Mouse (Mus musculus) forebrain, embryonic 15.5 days (tissue): ENCODE data around the gene Zc3h7a. TPM values are rescaled to one million over a fixed set of nuclear protein-coding genes. Genes with fewer than 3 reads are reported as not detected.

Experiments
- ATAC-seq: fragments of 200-750 bp; cut with Nextera tagmentation; replicated peaks from 2 replicates; pipeline ENCODE4 v1.8.0; 2017; ENCODE audit warnings: mild to moderate bottlenecking, moderate TSS enrichment, moderate library complexity
- H3K27ac ChIP-seq: fragments of 300-500 bp; sonication (generic); replicated peaks from 2 replicates; pipeline ENCODE4 v1.5.1; 2015; ENCODE audit warnings: mild to moderate bottlenecking, inconsistent platforms
- H3K27me3 ChIP-seq: fragments of 300-500 bp; sonication (generic); 2 replicates; pipeline ENCODE4 v1.6.1; 2015; ENCODE audit warnings: inconsistent platforms
- H3K36me3 ChIP-seq: fragments of 300-500 bp; sonication (generic); 2 replicates; pipeline ENCODE4 v1.6.1; 2015; ENCODE audit warnings: mild to moderate bottlenecking, inconsistent platforms
- H3K4me1 ChIP-seq: fragments of 300-500 bp; sonication (generic); 2 replicates; pipeline ENCODE4 v1.6.1; 2015; ENCODE audit warnings: inconsistent platforms
- H3K4me2 ChIP-seq: fragments of 300-500 bp; sonication (generic); replicated peaks from 2 replicates; pipeline ENCODE4 v1.6.1; 2015; ENCODE audit warnings: mild to moderate bottlenecking, inconsistent platforms
- H3K4me3 ChIP-seq: fragments of 300-500 bp; sonication (generic); 2 replicates; pipeline ENCODE4 v1.5.1; 2015; ENCODE audit warnings: mild to moderate bottlenecking, inconsistent platforms
- H3K9ac ChIP-seq: fragments of 300-500 bp; sonication (generic); replicated peaks from 2 replicates; pipeline ENCODE4 v1.6.1; 2015; ENCODE audit warnings: mild to moderate bottlenecking, inconsistent platforms
- H3K9me3 ChIP-seq: fragments of 300-500 bp; sonication (generic); 2 replicates; pipeline ENCODE4 v1.6.1; 2016; ENCODE audit warnings: inconsistent platforms
- WGBS: fragments of 180-500 bp; shearing (Covaris S2); methylation state at CpG from one replicate; pipeline ENCODE4 v1.1.7; 2015; ENCODE audit warnings: mixed read lengths; 5-methylcytosine and 5-hydroxymethylcytosine counted together
- polyA plus RNA-seq: library from polyadenylated mRNA; unstranded; fragments of >200 nt; fragmentation: Nextera tagmentation; extraction: Ambion mirVana; gene quantifications from 2 replicates; pipeline ENCODE4 v1.2.1, GENCODE M21; 2015

The Zc3h7a gene
- polyA plus RNA-seq: 72.9 and 74.8 TPM in 2 replicates

GRCm38 (mm10) chr16:11176208-11176883 is at the start of gene Zc3h7a:
Gene Zc3h7a (minus strand): TSS chr16:11176393.
- peak within 1 kb of the TSS; percentile 69 for H3K4me2 ChIP-seq
- peak within 1 kb of the TSS; percentile 76 for H3K9ac ChIP-seq
- H3K27me3 ChIP-seq: no peaks in the 10 kb centered on the region
- WGBS: under 1% methylated on average over 57 of the region's 57 CpGs
- no peaks in the 10 kb centered on the region for H3K36me3 ChIP-seq
- no peaks in the 10 kb centered on the region for H3K9me3 ChIP-seq
- peak within 1 kb of the TSS; percentile 84 for H3K27ac ChIP-seq
- H3K4me1 ChIP-seq: peaks cover 17% of the 10 kb centered on the region
- ATAC-seq: peak; percentile 95
- peak within 1 kb of the TSS; percentile 87 for H3K4me3 ChIP-seq

DNA sequence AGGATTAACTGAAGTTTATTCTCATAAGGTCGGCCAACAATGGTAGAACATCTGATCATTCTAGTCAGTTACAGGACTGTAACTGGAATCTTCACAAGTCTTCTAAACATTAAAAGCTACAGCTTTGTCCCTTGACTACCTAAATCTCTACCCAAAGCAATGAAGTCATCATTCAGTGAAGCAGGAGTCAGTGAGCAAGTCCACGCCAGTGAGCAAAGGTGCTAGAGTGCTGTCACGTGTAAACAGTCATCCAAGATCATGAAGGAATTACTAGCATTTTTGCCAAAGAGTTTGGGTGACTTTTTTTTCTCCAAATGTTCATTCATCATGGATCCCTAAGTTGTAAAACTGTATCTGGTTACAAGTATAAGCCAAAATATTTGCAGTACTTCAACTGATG is 41.6 kb upstream of the Zc3h7a start:
- ATAC-seq: no peak
- Histone ChIP-seq H3K4me3 (no peak overlapping the region), H3K4me2 (no peak overlapping the region), H3K36me3 (peaks cover 42% of the 10 kb centered on the region), H3K27ac (no peak overlapping the region), H3K9ac (no peak overlapping the region), H3K27me3 (no peaks in the 10 kb centered on the region), H3K4me1 (no peaks in the 10 kb centered on the region), H3K9me3 (no peaks in the 10 kb centered on the region)
- WGBS: 87% methylated on average over 3 of the region's 3 CpGs

DNA sequence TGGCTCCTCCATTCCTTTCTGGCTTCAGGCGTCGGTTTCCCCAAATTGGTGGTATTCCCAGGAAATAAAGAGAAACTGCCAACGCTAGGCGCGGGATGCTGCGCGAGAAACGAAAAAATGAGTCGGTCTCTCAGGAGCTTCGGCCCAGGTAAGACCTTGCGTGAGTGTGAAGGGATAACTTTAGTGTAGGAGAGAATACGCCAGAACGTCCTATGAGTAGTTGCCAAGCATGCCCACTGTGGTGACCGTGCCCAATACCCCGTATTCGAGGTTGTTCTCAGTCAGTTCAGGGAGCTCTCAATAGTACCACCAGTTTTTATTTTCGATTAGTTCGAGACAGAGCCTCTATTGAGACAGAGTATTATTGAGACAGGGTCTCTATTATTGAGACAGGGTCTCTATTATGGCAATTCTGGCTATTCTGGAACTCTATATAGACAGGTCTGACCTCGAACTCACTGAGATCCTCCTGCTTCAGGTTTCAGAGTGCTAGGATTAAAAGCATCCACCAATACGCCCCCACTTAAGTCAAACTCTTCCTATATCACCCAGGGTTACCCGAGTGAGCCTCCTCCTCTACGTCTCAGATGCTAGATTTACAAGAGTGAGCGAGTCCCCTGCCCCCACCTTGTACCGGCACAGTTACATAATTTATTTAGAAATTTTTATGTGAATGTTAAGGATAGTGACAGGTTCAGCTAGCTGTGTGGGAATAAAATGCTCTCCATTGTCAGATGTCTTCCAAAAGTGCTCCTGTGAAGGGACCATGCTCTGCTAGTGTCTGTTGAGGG is 27.6 kb upstream of the Zc3h7a start:
- peak; percentile 60 for ATAC-seq
- Histone ChIP-seq H3K36me3 (peaks cover 30% of the 10 kb centered on the region), H3K27ac (peak overlapping the region; percentile 72), H3K9ac (peak overlapping the region; percentile 59), H3K27me3 (no peaks in the 10 kb centered on the region), H3K9me3 (no peaks in the 10 kb centered on the region), H3K4me3 (peak overlapping the region; percentile 57), H3K4me1 (peaks cover 31% of the 10 kb centered on the region), H3K4me2 (peak overlapping the region; percentile 86)
- WGBS: 9% methylated on average over 24 of the region's 24 CpGs

DNA sequence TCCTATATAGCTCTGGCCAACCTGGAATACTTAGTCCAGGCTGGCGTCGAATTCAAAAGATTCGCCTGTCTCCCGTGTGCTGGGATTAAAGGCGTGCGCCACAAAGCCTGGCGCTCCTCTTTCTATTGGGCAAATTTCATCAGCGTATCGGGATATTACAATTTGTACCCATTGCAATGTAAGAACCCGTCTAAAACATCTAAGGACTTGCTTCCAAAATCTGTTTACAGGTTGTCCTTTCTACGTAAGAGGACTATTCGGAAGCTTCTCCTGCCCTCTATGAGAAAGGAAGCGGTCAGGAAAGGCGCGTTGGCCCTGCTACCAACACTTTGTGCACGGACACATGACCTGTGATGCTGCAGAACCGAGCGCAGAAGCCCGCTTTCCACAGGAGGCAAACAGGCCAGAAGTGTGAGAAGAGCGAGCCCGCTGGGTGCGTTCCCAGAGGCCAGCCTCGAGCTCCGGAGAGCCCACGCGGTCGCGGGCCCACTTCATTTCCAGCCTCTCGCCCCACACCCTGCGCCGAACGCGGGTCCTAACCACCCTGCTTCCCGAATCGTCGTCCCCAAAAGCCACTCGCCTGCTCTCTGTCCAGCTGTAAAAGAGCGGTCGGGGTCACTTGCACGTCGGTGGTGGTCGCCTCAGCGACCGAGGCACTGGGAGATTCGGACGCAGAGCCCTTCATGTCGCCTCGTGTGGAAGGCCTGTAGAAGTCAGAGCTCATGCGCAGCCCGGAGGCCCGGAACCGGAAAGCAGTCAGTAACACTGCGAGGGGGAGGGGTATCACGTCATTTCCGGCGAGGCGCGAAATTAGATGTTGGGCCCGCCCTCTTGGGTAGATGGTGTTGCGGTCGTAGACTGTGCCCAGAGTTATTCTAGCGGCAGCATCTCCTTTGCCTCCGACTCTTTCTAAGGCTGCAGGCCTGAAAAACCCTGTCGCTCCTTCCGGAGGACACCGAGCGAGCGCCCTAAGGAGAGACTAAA is 26.7 kb upstream of the Zc3h7a start, which contains the start of gene Rsl1d1:
Gene Rsl1d1, minus strand, starts transcription at position 761 of the 984 bp plus-strand sequence.
- Histone ChIP-seq H3K36me3 (peaks cover 38% of the 10 kb centered on the region), H3K4me2 (peak within 1 kb of the TSS; percentile 94), H3K4me3 (peak within 1 kb of the TSS; percentile 57), H3K27me3 (no peaks in the 10 kb centered on the region), H3K27ac (peak within 1 kb of the TSS; percentile 72), H3K9ac (peak within 1 kb of the TSS; percentile 59), H3K4me1 (peaks cover 31% of the 10 kb centered on the region), H3K9me3 (no peaks in the 10 kb centered on the region)
- peak; percentile 99 for ATAC-seq
- under 1% methylated on average over 68 of the region's 68 CpGs for WGBS

- Histone ChIP-seq H3K9me3 (no peaks in the 10 kb centered on the region), H3K4me1 (peaks cover 31% of the 10 kb centered on the region), H3K9ac (peak overlapping the region; percentile 59), H3K27me3 (no peaks in the 10 kb centered on the region), H3K4me3 (peak overlapping the region; percentile 57), H3K4me2 (peak overlapping the region; percentile 94), H3K36me3 (peaks cover 43% of the 10 kb centered on the region), H3K27ac (no peak overlapping the region)
- 65% methylated on average over 6 of the region's 6 CpGs for WGBS
- no peak for ATAC-seq
Observed at GRCm38 (mm10) chr16:11201740-11202394, 25.7 kb upstream of the Zc3h7a start.

DNA sequence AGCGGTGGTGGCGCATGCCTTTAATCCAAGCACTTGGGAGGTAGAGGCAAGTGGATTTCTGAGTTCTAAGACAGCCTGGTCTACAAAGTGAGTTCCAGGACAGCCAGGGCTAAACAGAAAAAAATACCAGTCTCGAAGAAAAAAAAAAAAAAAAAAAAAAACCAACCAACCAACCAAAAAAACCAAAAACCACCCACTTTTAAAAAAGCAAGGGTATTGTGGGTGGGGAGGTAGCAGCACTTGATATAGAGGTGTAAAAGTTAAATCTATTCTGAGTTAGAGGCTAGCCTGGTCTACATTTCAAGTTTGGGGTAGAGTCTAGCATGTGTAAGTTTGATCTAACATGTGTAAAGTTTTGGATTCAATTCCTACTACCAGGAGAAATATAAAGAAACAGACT is 24.1 kb upstream of the Zc3h7a start:
- Histone ChIP-seq H3K27ac (no peak overlapping the region), H3K9me3 (no peaks in the 10 kb centered on the region), H3K4me2 (no peak overlapping the region), H3K36me3 (peaks cover 60% of the 10 kb centered on the region), H3K4me1 (peaks cover 28% of the 10 kb centered on the region), H3K9ac (no peak overlapping the region), H3K27me3 (no peaks in the 10 kb centered on the region), H3K4me3 (no peak overlapping the region)
- 90% methylated on average over 3 of the region's 3 CpGs for WGBS
- ATAC-seq: no peak

- Histone ChIP-seq H3K27ac (no peak overlapping the region), H3K4me1 (peaks cover 11% of the 10 kb centered on the region)
- 84% methylated on average over 2 of the region's 2 CpGs for WGBS
Observed at GRCm38 (mm10) chr16:11198467-11198866, 22.3 kb upstream of the Zc3h7a start.

GRCm38 (mm10) chr16:11197052-11197451 is 20.9 kb upstream of the Zc3h7a start:
- H3K4me2 ChIP-seq: no peak overlapping the region
- no peaks in the 10 kb centered on the region for H3K9me3 ChIP-seq
- no peak overlapping the region for H3K9ac ChIP-seq
- 88% methylated on average over 4 of the region's 4 CpGs for WGBS
- no peak for ATAC-seq
- no peak overlapping the region for H3K4me3 ChIP-seq
- peaks cover 8% of the 10 kb centered on the region for H3K4me1 ChIP-seq
- no peak overlapping the region for H3K27ac ChIP-seq
- H3K27me3 ChIP-seq: no peaks in the 10 kb centered on the region
- peaks cover 91% of the 10 kb centered on the region for H3K36me3 ChIP-seq

More at GRCm38 (mm10) chr16:11198467-11198866, 22.3 kb upstream of the Zc3h7a start:
- Histone ChIP-seq H3K4me2 (no peak overlapping the region), H3K9ac (no peak overlapping the region), H3K9me3 (no peaks in the 10 kb centered on the region), H3K4me3 (no peak overlapping the region), H3K36me3 (peaks cover 77% of the 10 kb centered on the region), H3K27me3 (no peaks in the 10 kb centered on the region)
- ATAC-seq: no peak

DNA sequence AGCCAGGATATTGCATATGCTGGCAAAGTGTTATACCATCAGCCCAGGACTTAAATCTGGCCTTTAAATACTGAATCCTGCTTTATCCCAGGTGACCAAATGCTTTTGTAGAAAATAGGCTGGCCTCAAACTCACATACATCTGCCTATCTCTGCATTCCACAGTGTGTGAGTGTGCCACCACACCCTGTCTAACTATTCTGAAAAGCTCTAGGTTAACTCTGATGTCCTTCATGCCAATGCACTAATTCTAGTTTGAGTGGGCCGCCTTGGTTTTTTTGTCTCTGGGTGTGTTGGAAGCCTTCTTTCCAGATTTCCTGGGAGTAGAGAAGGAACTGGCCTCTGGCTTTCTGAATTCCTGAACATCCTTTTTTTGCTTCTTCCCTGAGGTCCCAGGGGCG is 17.0 kb upstream of the Zc3h7a start:
- Histone ChIP-seq H3K27ac (no peak overlapping the region), H3K9me3 (no peaks in the 10 kb centered on the region), H3K4me3 (no peak overlapping the region), H3K4me2 (no peak overlapping the region), H3K4me1 (0 out of 2 replicates have a peak, but pooled peaks cover 4% of the 10 kb centered on the region), H3K27me3 (no peaks in the 10 kb centered on the region), H3K9ac (no peak overlapping the region), H3K36me3 (peaks cover 64% of the 10 kb centered on the region)
- ATAC-seq: no peak
- WGBS: 98% methylated on average over 2 of the region's 2 CpGs

- 0 out of 2 replicates have a peak, but pooled peaks cover 4% of the 10 kb centered on the region for H3K4me1 ChIP-seq
- no peak overlapping the region for H3K4me2 ChIP-seq
- H3K9ac ChIP-seq: no peak overlapping the region
- H3K27ac ChIP-seq: no peak overlapping the region
- peaks cover 33% of the 10 kb centered on the region for H3K36me3 ChIP-seq
- H3K4me3 ChIP-seq: no peak overlapping the region
- no peaks in the 10 kb centered on the region for H3K9me3 ChIP-seq
- no peak for ATAC-seq
- H3K27me3 ChIP-seq: no peaks in the 10 kb centered on the region
- 67% methylated on average over 7 of the region's 7 CpGs for WGBS
Observed at GRCm38 (mm10) chr16:11190150-11190549, 14.0 kb upstream of the Zc3h7a start.

DNA sequence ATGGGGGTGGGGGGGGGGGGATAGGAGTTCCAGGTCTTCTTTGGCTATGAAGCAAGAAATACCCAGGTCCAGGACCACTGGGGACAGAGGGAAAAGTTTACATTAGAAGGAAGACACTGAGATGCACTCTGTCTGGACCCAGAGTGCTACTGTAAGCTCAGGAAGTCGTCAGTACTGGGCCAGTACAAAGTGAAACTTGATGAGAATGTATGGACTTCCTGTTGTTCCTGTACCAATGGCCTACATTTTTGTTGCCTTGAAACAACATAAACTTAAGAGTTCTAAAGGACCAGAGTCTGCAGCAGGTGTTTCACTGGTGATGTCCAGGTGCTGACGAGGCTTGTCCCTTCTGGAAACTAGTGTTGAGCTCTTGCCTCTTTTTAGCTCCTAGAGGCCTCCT is 1.2 kb upstream of the Zc3h7a start:
- Histone ChIP-seq H3K27me3 (no peaks in the 10 kb centered on the region), H3K9ac (no peak overlapping the region), H3K36me3 (no peaks in the 10 kb centered on the region), H3K27ac (no peak overlapping the region), H3K4me2 (no peak overlapping the region), H3K9me3 (no peaks in the 10 kb centered on the region), H3K4me1 (peaks cover 17% of the 10 kb centered on the region), H3K4me3 (no peak overlapping the region)
- no peak for ATAC-seq
- WGBS: 70% methylated on average over 2 of the region's 2 CpGs
